Mouse (Mus musculus) embryo, embryonic 9.5 days (tissue): ENCODE results near the gene Luc7l2.
"Not testable (repeated sequence)": the region's sequence is repeated elsewhere in the genome, so short reads cannot be mapped to it uniquely, and the experiment has no call there.

ENCODE experiments used
- DNase-seq: peaks from one replicate; pipeline ENCODE4 v3.0.0-alpha.2; 2017; ENCODE audit errors: extremely low spot score

Gene Luc7l2

DNA sequence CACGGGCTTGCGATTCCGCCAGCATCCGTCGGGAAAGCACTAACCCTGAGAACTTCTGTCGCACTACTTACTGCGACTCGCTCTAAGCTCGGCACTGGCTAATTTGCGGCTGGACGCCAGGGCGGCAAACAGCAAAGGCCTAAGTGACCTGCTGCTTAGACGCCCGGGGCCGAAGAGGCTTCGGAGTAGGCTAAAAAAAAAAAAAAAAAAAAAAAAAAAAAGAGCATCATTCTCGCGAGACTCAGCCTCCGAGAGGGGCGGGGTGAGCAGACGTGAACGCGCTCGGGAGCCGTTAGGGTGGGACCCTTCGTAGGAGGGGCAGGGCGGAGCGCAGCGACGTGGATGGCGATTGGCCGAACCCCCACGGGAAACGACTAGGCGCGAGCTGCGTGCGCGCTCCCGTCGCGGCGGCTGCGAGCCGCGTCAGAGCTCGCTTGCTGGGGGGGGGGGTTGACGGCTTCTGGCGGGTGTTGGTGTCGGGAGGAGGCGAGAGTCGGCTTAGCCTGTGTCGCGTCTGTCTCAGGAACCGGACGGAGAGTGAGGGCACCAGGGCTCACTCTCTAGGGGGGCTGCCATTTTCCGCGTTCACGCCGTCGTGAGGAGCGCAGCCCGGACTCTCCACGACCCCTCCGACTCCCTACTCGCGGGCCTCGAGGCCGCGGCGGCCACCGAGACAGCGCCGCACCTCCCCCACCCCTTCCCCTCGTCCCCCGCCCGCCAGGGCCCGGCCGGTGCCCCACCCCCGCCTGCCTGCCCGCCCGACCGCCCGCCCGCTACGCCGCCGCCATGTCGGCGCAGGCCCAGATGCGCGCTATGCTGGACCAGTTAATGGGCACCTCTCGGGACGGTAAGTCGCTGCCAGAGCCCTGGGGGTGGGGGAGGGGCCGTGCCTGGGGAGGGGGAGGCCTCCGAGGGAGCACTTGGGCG lies at the start of gene Luc7l2:
Luc7l2 (plus strand) TSS at position 273 of the 927 bp plus-strand sequence.
- peak; percentile 97 for DNase-seq

DNA sequence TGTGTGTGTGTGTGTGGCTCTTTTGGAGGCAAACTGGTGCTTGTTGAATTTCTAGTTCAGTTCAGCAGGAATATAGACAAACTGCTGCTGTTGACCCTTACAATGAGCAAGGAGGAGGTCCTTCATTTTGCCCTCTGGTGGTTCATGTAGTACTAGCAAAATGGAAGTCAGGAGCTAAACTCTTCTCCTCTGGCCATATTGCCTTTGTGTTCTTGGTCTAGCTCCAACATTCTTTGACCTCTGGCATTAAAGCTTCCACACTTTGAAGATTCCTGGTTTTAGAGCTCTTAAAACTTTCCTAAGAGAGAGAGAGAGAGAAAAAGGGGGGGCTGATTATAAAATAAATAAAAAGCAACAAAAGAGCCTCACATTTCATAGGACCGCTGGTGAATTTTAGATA lies 39.0 kb upstream of the Luc7l2 start:
- DNase-seq = no peak

DNA sequence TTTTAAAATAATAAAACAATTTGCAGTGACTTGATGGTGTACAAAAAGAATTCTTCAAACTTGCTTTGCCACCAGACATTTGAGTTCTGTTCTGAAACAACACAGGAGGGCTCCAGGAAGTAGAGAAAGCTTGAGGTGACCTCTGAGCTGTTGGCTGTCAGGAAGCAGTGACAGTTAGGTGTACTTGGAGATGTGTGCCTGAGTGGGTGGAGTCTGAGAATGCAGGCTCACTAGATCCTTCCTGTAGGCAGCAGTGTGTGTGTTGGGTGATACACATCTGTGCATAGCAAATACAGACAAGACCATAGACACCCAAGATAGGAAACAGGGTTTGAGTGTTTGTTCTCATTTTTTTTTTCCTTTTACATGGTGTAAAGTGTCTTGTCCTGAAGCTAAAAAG lies 38.3 kb upstream of the Luc7l2 start:
- no peak for DNase-seq

DNA sequence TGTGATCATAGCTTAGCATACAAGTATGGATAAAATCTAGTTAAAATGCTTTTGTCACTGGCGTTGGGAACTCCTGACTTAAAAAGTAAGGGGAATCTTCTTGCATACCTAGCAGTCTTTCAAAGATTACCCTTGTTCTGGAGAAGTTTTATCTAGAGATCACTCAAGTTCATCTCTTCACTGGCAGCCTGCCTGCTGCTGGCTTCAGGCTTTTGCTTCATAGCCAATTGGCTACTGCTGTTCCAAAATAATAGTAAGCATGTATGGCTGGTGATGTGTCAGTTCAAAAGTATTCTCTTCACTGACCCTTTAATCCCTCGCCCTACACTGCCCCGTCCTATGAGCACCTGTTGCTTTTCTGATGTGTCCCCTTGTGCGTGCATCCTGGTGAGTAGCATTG lies 35.9 kb upstream of the Luc7l2 start:
- no peak for DNase-seq

DNA sequence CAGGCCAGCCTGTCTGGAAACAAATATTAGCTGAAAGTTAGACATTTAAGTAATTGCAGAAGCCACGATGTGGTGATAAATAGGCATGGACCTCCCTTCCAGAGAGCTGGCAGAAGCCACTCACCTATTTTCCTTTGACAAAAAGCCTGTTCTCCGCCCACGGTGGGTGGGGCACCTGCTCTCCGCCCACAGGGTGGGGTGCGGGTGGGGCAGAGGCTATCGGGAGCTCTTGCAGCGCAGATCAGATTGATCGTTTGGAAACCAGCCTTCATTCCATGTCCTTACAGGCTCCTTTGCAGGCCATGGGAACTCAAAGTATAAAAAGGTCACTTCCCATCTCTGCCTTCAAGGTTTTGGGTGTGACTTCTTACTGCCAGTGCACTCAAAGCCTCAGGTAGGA lies 27.3 kb upstream of the Luc7l2 start:
- DNase-seq = no peak

DNA sequence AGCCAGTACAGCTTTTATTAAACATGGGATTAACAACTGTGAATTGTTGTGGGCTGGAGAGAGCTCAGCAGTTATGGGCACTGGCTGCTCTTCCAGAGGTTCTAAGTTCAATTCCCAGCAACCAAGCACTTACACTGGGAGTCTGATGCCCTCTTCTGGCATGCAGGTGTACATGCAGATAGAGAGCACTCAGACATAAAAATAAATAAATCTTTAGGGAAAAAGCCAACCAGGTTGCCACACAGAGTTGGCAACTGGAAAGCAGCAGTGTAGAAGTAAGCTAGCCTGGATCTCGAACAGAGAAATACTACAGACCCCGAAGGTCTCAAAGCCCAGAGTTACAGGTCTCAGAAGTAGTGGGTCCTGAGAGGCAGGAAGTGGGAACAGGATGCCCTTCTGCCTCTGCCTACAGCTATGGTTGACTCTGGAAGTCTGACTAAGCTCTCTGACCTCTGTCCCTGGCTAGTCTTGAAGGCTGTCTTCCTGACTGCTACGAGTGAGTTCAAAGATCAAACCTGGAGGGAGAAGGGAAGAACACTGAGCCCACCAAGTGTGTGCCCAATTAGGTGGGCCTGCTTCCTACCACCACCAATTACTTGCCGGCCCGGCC lies 19.8 kb upstream of the Luc7l2 start:
- DNase-seq = peak; percentile 34

DNA sequence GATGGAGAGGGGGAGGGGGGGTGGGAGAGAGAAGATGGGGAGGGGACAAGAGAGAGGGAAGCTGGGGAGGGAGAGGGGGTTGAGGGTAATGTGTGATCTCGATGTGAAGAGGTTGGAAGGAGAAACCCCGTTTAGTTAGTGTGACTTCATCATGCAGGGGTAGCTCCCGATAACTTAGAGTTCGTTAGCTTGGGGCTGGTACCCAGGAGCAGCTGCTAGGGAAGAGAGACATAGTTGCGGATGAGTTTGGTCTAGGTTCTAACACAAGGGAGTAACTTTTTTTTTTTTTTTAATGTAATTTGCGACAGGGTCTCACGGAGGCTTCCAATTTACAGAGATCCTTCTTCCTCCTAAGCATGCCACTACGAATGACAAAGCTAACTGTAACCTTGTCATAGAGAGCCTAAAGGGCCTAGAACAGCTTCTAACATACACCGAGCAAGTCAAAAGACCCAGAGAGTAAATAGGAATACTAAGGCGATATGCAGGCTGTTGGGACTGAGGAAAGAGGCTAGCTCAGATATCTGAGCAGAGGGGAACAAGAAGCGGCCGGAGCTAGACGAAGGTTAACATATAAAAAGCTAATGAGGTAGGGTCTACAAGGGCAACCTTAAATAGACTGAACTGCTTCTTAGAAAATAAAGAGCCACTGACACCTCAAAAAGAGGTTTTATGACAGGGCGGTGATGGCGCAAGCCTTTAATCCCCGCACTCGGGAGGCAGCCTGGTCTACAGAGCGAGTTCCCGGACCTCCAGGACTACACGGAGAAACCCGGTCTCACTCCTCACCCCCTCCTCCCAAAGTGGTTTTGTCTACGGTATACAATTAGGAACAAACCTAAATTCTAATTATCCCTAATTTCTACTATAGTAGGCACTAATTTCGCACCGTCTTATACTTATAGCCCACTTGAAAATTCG lies 18.4 kb upstream of the Luc7l2 start:
- peak; percentile 9 for DNase-seq

DNA sequence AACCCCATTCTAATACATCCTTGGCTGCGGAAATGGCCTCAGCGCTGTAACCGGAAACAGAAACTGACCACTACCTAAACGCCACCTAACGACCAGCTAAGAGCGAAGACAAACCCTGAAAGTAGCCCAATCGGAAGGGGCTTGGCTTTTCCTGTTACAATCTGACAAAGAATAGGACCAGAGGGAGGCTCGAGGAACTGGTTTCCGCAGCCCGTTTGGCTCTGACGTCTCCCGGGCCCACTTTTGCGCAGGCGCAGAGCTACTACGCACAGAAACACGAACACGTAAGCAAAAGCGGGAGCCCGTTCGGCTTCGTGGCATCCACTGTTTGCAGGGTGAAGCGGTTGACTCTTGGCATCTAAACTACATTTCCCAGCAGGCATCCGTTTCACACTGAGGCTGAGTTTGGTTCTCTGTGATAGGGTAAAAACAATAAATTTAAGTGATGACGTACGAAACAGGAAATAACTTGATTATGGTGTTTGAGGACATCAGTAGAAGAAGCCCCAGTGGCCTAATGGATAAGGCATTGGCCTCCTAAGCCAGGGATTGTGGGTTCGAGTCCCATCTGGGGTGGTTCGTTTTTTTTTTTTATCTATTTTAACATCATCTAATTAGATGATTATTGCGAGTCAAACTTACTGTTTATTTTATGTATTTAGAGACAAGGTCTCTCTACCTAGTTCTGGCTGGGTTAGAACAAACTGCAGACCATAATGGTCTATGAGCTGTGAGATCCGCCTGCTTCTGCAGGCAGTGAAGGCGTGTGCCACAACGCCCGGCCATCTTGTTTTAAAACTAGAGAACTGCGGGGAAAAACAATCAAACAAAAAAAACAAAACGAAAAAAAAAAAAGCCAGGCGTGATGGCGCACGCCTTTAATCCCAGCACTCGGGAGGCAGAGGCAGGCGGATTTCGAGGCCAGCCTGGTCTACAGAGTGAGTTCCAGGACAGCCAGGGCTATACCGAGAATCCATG lies 17.4 kb upstream of the Luc7l2 start, which contains the start of gene Fmc1:
Fmc1 (plus strand) TSS at position 75 of the 978 bp plus-strand sequence.
- DNase-seq = peak; percentile 96

DNA sequence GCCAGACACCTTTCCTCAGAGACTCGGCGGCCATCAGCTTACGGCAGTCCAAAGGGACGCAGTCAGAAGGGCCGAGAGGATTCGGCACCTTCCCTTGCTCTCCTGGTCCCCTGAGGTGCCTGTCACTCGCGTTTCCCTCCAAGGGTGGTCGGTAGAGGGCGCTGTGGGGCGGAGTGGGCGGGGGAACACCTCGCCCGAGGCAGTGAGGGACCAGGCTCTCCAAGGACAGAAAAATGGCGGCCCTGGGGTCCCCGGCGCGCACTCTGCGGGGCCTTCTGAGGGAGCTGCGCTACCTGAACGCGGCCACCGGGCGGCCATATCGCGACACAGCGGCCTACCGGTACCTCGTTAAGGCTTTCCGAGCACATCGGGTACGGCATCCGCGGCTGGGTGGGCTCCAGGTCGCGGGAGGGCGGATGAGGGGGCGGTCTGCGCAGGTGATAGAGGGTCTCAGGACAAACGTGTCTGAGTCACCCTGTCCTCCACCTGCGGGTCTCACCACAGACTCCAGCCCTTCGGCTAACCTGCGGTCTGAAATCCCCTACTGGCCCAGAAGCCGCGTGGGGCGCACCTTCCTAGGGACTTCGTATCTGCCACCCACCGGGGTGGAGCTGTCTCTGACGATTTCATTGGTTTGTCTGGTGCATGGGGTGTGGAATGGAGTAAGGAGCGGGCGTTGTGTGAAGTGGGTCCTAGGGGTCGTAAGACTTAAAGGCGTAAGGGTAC lies 16.3 kb upstream of the Luc7l2 start:
- peak; percentile 100 for DNase-seq

DNA sequence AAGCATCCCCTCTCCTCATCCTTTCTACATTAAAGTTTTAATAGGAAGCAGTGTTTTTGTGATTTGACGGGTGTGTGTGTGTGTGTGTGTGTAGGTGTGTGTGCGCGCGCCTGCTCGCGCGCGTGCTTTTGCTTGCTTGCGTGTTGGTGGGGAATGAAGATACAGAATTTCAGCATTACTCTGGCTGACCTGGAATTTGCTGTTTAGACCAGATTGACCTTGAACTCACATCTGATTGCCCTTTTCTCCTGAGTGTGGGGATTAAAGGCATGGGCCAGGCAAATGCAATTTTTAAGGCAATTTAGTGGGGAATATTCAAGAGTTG lies 15.8 kb upstream of the Luc7l2 start:
- no peak for DNase-seq

DNA sequence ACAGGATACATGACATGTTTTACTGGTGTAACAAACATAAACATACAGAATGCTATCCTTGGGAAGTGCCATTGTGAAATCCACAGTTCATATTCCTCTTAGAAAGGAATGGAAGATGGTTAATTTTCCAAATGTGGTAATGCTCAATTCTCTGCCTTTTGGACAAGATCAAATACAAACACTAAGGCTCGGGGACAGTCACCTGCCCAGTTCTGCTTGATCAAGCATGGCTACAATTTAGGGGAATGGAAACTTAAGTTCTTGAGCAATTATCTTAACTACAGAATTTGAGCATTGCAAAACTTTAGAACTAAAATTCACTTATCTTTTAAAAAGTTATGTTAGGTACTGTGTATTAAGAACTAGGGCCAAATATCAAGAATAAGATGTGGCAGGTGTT lies 15.3 kb upstream of the Luc7l2 start:
- DNase-seq = no peak

DNA sequence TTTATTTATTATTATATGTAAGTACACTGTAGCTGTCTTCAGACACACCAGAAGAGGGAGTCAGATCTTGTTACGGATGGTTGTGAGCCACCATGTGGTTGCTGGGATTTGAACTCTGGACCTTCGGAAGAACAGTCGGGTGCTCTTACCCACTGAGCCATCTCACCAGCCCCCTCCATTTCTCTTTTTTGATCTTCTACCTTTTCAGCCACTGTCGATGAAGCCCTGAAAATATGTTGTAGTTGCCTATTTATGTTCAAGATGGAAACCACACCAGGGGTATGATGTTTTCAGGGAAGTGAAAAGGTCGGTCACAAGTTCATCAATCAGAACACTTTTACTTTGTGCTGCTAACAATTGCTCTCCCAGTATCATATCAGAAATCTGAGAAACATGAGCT lies 7.0 kb upstream of the Luc7l2 start:
- DNase-seq = not testable (repeated sequence)

DNA sequence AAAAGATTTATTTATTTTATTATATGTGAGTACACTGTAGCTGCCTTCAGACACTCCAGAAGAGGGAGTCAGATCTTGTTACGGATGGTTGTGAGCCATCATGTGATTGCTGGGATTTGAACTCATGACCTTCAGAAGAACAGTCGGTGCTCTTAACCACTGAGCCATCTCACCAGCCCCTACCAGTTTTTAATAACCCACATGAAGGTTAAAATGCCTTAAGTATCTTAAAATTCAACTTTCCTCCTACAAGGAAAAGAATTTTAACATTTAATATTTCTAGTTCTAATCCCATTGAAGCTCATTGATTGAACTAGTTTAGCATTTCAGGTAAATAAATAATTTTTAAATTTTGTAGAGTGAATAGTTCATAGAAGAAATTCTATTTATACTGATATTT lies 4.1 kb upstream of the Luc7l2 start:
- DNase-seq = not testable (repeated sequence)

DNA sequence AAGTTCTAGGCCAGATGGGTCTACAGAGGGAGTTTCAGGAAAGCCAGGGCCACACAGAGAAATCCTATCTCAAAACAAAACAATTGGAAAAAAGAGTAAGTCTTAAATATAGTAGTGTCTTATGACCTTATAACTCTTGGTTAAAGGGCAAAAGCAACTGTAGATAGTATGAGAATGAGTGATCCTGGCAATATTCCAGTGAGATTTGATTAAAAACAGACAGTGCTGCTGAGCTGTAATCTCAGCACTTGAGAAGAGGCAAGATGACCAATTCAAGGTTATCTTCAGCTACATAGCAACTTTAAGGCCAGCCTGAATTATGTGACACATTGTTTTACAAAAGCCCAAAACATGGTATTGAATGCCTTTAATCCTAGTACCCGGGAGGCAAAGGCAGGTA lies 3.4 kb upstream of the Luc7l2 start:
- no peak for DNase-seq

DNA sequence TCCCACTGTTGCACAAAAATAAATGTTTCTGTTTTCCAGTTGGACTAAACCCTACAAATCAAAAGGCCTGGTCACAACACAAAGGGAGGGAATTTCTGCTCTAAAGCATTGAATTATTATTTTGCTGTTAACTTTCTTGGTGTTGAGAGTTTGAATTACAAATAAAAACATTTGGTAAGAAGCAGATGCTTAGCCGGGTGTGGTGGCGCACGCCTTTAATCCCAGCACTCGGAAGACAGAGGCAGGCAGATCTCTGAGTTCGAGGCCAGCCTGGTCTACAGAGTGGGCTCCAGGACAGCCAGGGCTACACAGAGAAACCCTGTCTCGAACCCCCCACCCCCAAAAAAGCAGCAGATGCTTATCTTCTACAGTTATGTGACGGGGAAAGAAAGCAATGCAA lies 2.5 kb upstream of the Luc7l2 start:
- not testable (repeated sequence) for DNase-seq

DNA sequence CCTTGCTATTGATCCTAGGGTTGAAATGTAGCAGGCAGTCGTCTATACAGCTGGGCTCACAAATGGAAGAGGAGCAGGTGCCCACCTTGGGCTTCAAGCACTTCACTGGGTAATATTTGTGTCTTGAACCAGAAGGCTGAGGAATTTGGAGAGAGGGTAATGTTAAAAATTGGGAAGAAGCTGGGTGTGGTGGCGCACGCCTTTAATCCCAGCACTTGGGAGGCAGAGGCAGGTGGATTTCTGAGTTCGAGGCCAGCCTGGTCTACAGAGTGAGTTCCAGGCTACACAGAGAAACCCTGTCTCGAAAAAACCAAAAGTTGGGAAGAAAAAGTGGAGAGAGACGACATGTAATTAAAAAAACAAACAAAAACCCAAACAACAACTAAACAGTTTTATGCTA lies 1.3 kb upstream of the Luc7l2 start:
- not testable (repeated sequence) for DNase-seq

DNA sequence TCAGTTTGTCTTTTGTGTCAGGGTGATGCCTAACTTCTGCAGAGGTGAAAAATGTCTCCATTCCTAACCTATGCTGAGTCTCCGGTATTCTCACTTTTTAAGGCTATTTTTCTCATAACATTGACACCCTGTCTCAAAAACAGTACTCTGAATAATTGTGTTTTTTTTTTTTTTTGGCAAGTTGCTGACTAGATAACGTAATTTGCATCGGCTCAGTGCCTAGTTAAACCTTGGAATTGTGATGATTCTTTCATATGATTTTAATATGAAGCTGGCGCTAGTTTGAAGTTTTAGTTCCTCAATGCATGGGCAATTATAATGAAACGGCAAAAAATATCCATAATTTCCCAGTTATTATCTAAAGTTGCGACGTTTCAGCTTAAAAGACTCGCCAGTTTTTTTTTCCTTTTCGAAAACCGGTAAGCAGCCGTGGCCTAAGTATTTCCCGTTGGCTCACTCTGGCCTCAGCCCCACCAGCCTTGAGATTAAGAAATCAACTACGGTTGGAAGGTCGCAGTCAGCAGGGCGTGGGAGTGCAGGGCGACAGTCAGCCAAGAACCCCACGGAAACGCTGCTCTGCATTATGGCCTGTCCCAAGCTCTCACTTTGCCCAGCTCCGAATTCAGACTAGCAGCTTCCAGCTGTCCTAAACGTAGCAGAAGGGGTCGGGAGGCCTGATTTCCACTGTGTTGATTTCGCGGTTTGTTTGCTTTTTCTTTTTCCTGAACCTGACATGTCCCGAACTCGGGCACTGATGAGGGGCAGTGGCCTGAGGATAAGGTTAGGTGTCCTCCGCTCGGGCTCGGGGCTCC lies 678 bp upstream of the Luc7l2 start:
- no peak for DNase-seq

DNA sequence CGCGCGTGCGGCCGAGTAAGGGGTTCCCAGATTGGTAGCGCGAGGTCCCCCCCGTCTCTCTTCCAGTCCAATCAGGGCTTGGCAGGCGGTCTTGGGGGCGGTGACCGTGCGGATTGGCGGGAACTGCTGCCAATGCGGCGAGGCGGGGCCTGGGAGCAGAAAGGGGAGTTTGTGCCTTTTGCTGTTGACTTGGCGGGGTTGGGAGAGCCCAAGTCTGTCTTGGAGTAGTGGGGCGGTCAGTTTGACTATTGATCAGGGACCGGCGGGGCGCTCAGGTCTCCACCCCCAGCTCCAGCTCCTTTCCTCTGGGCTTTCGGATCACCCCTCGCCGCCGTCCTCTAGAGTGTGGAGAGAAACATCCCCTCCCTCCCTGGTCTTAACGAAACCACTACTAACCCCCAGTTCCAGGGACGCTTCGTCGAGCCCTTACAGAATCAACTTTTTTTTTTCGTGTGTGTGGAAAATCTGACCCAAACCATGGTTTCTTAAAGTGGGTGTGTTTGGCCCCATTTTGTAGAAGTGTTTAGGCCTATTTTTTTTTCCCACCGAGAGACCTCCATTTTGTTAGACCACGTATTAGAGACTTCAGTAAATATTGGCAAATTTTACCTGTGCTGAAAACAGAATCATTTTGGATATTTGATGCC lies 978 bp downstream of the Luc7l2 start:
- DNase-seq = peak; percentile 98

DNA sequence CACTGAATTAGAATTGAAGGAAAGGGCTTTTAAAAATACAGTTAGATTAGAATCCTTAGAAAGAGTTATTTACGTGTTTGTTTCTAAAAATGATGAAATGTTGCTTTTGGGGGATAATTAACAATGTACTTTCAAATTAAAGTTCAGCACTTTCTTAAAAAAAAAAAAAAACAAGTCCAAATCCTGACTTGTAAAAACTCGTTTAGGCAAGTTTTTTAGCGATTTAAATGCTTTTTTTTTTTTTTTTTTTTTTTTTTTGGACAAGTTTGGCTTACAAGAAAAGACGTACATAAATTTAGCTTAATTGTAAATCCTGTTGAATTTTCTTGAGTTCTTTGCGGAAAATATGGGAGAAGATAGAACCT lies 1.5 kb downstream of the Luc7l2 start:
- no peak for DNase-seq
